ENCODE assay signal across 20 mouse cellular contexts in genomic region chr11:113518176-113518575, GRCm38 (mm10).
"Had no signal": no experiment of that assay in that cellular context is flagged by ENCODE, and none has a peak within 500 bp of the region (broad histone marks: within the 10 kb centered on the region; RNA-seq: fewer than 3 reads in every experiment).

No protein-coding gene starts in this region.

- ATAC-seq: hindbrain, embryonic 16.5 days; inflammation-experienced regulatory T-cells, adult 6 months; intestine, embryonic 16.5 days; liver, embryonic 12.5 days; midbrain, embryonic 15.5 days had no signal

- H3K27me3 ChIP-seq: limb, embryonic 13.5 days; liver, embryonic 12.5 days; liver, embryonic 15.5 days; lung, embryonic 15.5 days; megakaryocyte, embryonic 14.5 days; midbrain, embryonic 12.5 days; midbrain, embryonic 15.5 days; neural tube, embryonic 12.5 days had no signal

- DNase-seq: kidney, adult 18-20 months; kidney, postnatal 10 days; layer of hippocampus, postnatal 36 days; liver; lung, adult 18-20 months; lung, postnatal 10 days; lung, postnatal 36 days; thymus, postnatal 25 days had no signal

- H3K9me3 ChIP-seq: limb, embryonic 13.5 days; liver, embryonic 12.5 days; liver, embryonic 15.5 days; lung, embryonic 15.5 days; midbrain, embryonic 12.5 days; midbrain, embryonic 15.5 days; neural tube, embryonic 12.5 days had no signal

- H3K4me3 ChIP-seq: left cerebral cortex, adult 2 months; limb, embryonic 13.5 days; liver, embryonic 12.5 days; liver, embryonic 15.5 days; lung, embryonic 15.5 days; megakaryocyte, embryonic 14.5 days; midbrain, embryonic 12.5 days; midbrain, embryonic 15.5 days; neural tube, embryonic 12.5 days had no signal

- H3K27ac ChIP-seq: left cerebral cortex, adult 2 months; limb, embryonic 13.5 days; liver, embryonic 12.5 days; liver, embryonic 15.5 days; lung, embryonic 15.5 days; midbrain, embryonic 12.5 days; midbrain, embryonic 15.5 days; neural tube, embryonic 12.5 days had no signal

- H3K4me2 ChIP-seq: limb, embryonic 13.5 days; liver, embryonic 12.5 days; liver, embryonic 15.5 days; lung, embryonic 15.5 days; midbrain, embryonic 12.5 days; midbrain, embryonic 15.5 days; neural tube, embryonic 12.5 days had no signal

- H3K9ac ChIP-seq: limb, embryonic 13.5 days; liver, embryonic 12.5 days; liver, embryonic 15.5 days; lung, embryonic 15.5 days; midbrain, embryonic 12.5 days; midbrain, embryonic 15.5 days; neural tube, embryonic 12.5 days had no signal

- H3K36me3 ChIP-seq: limb, embryonic 13.5 days; liver, embryonic 15.5 days; lung, embryonic 15.5 days; midbrain, embryonic 12.5 days; midbrain, embryonic 15.5 days; neural tube, embryonic 12.5 days had no signal
